In genomic region chr3:130729472-130730188, GRCm38 (mm10) we compare ENCODE assay signal across 8 mouse cellular contexts. TPM values are rescaled to one million over a fixed set of nuclear protein-coding genes. Genes with fewer than 3 reads are reported as not detected.
DNase-seq lines count a peak whose midpoint lies in the region; ATAC-seq and TF ChIP-seq lines count a peak whose summit lies in the region.

No protein-coding gene starts in this region.

- peak overlapping the region; percentile 96 for H3K27ac ChIP-seq in forebrain, embryonic 10.5 days
- H3K27ac ChIP-seq in hindbrain, postnatal 0 days: peak overlapping the region; percentile 85
- H3K27ac ChIP-seq in limb, embryonic 13.5 days: peak overlapping the region; percentile 89
- peak overlapping the region; percentile 91 for H3K27ac ChIP-seq in midbrain, embryonic 12.5 days (replicated peaks)
- H3K27ac ChIP-seq in stomach, embryonic 16.5 days (ENCODE audit: low read length): peak overlapping the region; percentile 78

- H3K9me3 ChIP-seq in forebrain, embryonic 10.5 days: no peaks in the 10 kb centered on the region
- H3K9me3 ChIP-seq in hindbrain, postnatal 0 days (ENCODE audit: low read length): no peaks in the 10 kb centered on the region
- no peaks in the 10 kb centered on the region for H3K9me3 ChIP-seq in limb, embryonic 13.5 days
- no peaks in the 10 kb centered on the region for H3K9me3 ChIP-seq in midbrain, embryonic 12.5 days
- H3K9me3 ChIP-seq in stomach, embryonic 16.5 days (replicated peaks; ENCODE audit: control insufficient read depth, low read length): no peaks in the 10 kb centered on the region

- peak overlapping the region; percentile 99 for H3K4me3 ChIP-seq in forebrain, embryonic 10.5 days
- H3K4me3 ChIP-seq in hindbrain, postnatal 0 days (ENCODE audit: low read length): peak overlapping the region; percentile 94
- peak overlapping the region; percentile 99 for H3K4me3 ChIP-seq in limb, embryonic 13.5 days
- H3K4me3 ChIP-seq in midbrain, embryonic 12.5 days: peak overlapping the region; percentile 89
- peak overlapping the region; percentile 80 for H3K4me3 ChIP-seq in stomach, embryonic 16.5 days (replicated peaks; ENCODE audit: low read length)

- H3K9ac ChIP-seq in hindbrain, postnatal 0 days (replicated peaks; ENCODE audit: low read length): peak overlapping the region; percentile 92
- H3K9ac ChIP-seq in limb, embryonic 13.5 days: peak overlapping the region; percentile 97
- peak overlapping the region; percentile 89 for H3K9ac ChIP-seq in midbrain, embryonic 12.5 days (replicated peaks)
- peak overlapping the region; percentile 94 for H3K9ac ChIP-seq in stomach, embryonic 16.5 days (ENCODE audit: low read length)

- H3K27me3 ChIP-seq in forebrain, embryonic 10.5 days (ENCODE audit: poor library complexity, severe bottlenecking): no peaks in the 10 kb centered on the region
- H3K27me3 ChIP-seq in hindbrain, postnatal 0 days (ENCODE audit: insufficient read depth, low read length): no peaks in the 10 kb centered on the region
- H3K27me3 ChIP-seq in limb, embryonic 13.5 days: no peaks in the 10 kb centered on the region
- H3K27me3 ChIP-seq in midbrain, embryonic 12.5 days: no peaks in the 10 kb centered on the region
- H3K27me3 ChIP-seq in stomach, embryonic 16.5 days (ENCODE audit: control insufficient read depth, insufficient read depth, low read length): no peaks in the 10 kb centered on the region

- H3K36me3 ChIP-seq in forebrain, embryonic 10.5 days (replicated peaks): peaks cover 47% of the 10 kb centered on the region
- H3K36me3 ChIP-seq in hindbrain, postnatal 0 days (ENCODE audit: insufficient read depth, low read length): peaks cover 28% of the 10 kb centered on the region
- H3K36me3 ChIP-seq in limb, embryonic 13.5 days: peaks cover 38% of the 10 kb centered on the region
- H3K36me3 ChIP-seq in midbrain, embryonic 12.5 days: peaks cover 36% of the 10 kb centered on the region
- H3K36me3 ChIP-seq in stomach, embryonic 16.5 days (ENCODE audit: control insufficient read depth, insufficient read depth, low read length): peaks cover 24% of the 10 kb centered on the region

- H3K4me2 ChIP-seq in hindbrain, postnatal 0 days (ENCODE audit: low read depth, low read length): peak overlapping the region; percentile 71
- H3K4me2 ChIP-seq in limb, embryonic 13.5 days (replicated peaks): peak overlapping the region; percentile 72
- peak overlapping the region; percentile 72 for H3K4me2 ChIP-seq in midbrain, embryonic 12.5 days (replicated peaks)
- peak overlapping the region; percentile 77 for H3K4me2 ChIP-seq in stomach, embryonic 16.5 days (ENCODE audit: low read depth, low read length)

- TF ChIP-seq CTCF in hindbrain, postnatal 0 days (IDR thresholded peaks at IDR 0.05; ENCODE audit: low read depth): peak; percentile 61

- WGBS in forebrain, embryonic 10.5 days: under 1% methylated on average over 58 of the region's 58 CpGs
- under 1% methylated on average over 58 of the region's 58 CpGs for WGBS in hindbrain, postnatal 0 days
- under 1% methylated on average over 58 of the region's 58 CpGs for WGBS in limb, embryonic 13.5 days
- under 1% methylated on average over 58 of the region's 58 CpGs for WGBS in midbrain, embryonic 12.5 days
- under 1% methylated on average over 58 of the region's 58 CpGs for WGBS in stomach, embryonic 16.5 days

- DNase-seq in kidney, adult 11 months: peak; percentile 18
- no peak for DNase-seq in kidney, adult 9 months
- peak; percentile 63 for DNase-seq in adrenal gland, postnatal 10 days
- DNase-seq in forebrain, embryonic 10.5 days (ENCODE audit: extremely low spot score, low spot score): peak; percentile 44
- peak; percentile 73 for DNase-seq in hindbrain, postnatal 0 days (ENCODE audit: low spot score)

- ATAC-seq in hindbrain, postnatal 0 days: peak; percentile 81
- ATAC-seq in limb, embryonic 13.5 days (ENCODE audit: low FRiP score, low read depth): peak; percentile 34
- ATAC-seq in midbrain, embryonic 12.5 days (ENCODE audit: low FRiP score, low read depth): no peak; the same call in 1 of the 2 replicates
- ATAC-seq in stomach, embryonic 16.5 days (ENCODE audit: insufficient read depth, low FRiP score): peak; percentile 42

- H3K4me1 ChIP-seq in forebrain, embryonic 10.5 days: peaks cover 28% of the 10 kb centered on the region
- H3K4me1 ChIP-seq in hindbrain, postnatal 0 days (ENCODE audit: insufficient read depth, low read length): no peaks in the 10 kb centered on the region; the same call in 1 of the 2 replicates
- peaks cover 24% of the 10 kb centered on the region for H3K4me1 ChIP-seq in limb, embryonic 13.5 days
- H3K4me1 ChIP-seq in midbrain, embryonic 12.5 days: peaks cover 21% of the 10 kb centered on the region
- peaks cover 11% of the 10 kb centered on the region for H3K4me1 ChIP-seq in stomach, embryonic 16.5 days (ENCODE audit: control insufficient read depth, insufficient read depth, low read length)

RNA-seq across cellular contexts. Expression of gene Rpl34, which starts 0.6 kb away (rescaled TPM):
- total RNA-seq in adrenal gland, postnatal 10 days (2021): 100 to 1,000 TPM; 787 to 809 TPM
- 923 and 949 TPM in 2 replicates for polyA plus RNA-seq in forebrain, embryonic 10.5 days (2016; fragmentation: Nextera tagmentation; extraction: Ambion mirVana)
- 572 and 622 TPM in 2 replicates for total RNA-seq in hindbrain, postnatal 0 days (2014; rRNA removed)
- polyA plus RNA-seq in hindbrain, postnatal 0 days (2015; fragmentation: Nextera tagmentation; extraction: Ambion mirVana): 543 and 545 TPM in 2 replicates
- polyA plus RNA-seq in limb, embryonic 13.5 days (2015; fragmentation: Nextera tagmentation; extraction: Ambion mirVana): 877 and 879 TPM in 2 replicates
- polyA plus RNA-seq in midbrain, embryonic 12.5 days (2016; fragmentation: Nextera tagmentation; extraction: Ambion mirVana): 603 and 631 TPM in 2 replicates
- polyA plus RNA-seq in stomach, embryonic 16.5 days (2015; fragmentation: Nextera tagmentation; extraction: Ambion mirVana): 698 and 808 TPM in 2 replicates

RNA-seq across cellular contexts. Expression of gene Ostc, which starts 20.4 kb away (rescaled TPM):
- 100 to 1,000 TPM in 1 of 2 experiments, 10 to 100 TPM in 1; 88.9 to 114 TPM for total RNA-seq in adrenal gland, postnatal 10 days (2021)
- polyA plus RNA-seq in forebrain, embryonic 10.5 days (2016; fragmentation: Nextera tagmentation; extraction: Ambion mirVana): 330 TPM in 2 replicates
- total RNA-seq in hindbrain, postnatal 0 days (2014; rRNA removed): 96.4 and 102 TPM in 2 replicates
- polyA plus RNA-seq in hindbrain, postnatal 0 days (2015; fragmentation: Nextera tagmentation; extraction: Ambion mirVana): 182 and 185 TPM in 2 replicates
- polyA plus RNA-seq in limb, embryonic 13.5 days (2015; fragmentation: Nextera tagmentation; extraction: Ambion mirVana): 480 and 491 TPM in 2 replicates
- polyA plus RNA-seq in midbrain, embryonic 12.5 days (2016; fragmentation: Nextera tagmentation; extraction: Ambion mirVana): 250 and 259 TPM in 2 replicates
- polyA plus RNA-seq in stomach, embryonic 16.5 days (2015; fragmentation: Nextera tagmentation; extraction: Ambion mirVana): 396 and 400 TPM in 2 replicates
